Mouse (Mus musculus) macrophage (primary cell): ENCODE measurements around the gene Prr5. TPM values are rescaled to one million over a fixed set of nuclear protein-coding genes. Genes with fewer than 3 reads are reported as not detected.

Source experiments
- H3K27ac ChIP-seq: fragments of 350-480 bp; formaldehyde crosslinking; 2 replicates; pipeline ENCODE4 v1.9.0; 2021
- H3K36me3 ChIP-seq: fragments of 350-480 bp; formaldehyde crosslinking; 2 replicates; pipeline ENCODE4 v1.9.0; 2021; ENCODE audit errors: inconsistent target
- H3K4me3 ChIP-seq: fragments of 350-480 bp; formaldehyde crosslinking; 2 replicates; pipeline ENCODE4 v1.9.0; 2021; ENCODE audit errors: inconsistent target
- H3K79me2 ChIP-seq: fragments of 350-480 bp; formaldehyde crosslinking; 2 replicates; pipeline ENCODE4 v1.9.0; 2021; ENCODE audit errors: inconsistent target
- WGBS: methylation state at CpG from one replicate; pipeline ENCODE4 v1.1.7; 2026; ENCODE audit warnings: inconsistent platforms; ENCODE audit not compliant: missing documents; 5-methylcytosine and 5-hydroxymethylcytosine counted together
- polyA plus RNA-seq: library from polyadenylated mRNA; stranded (reverse); fragments of 250-400 nt; gene quantifications from 3 replicates; pipeline ENCODE4 v1.2.4, GENCODE M21; 2018; ENCODE audit warnings: inconsistent platforms

The Prr5 gene
- polyA plus RNA-seq, 1 experiment from 2014 or later: 1.3 TPM

DNA sequence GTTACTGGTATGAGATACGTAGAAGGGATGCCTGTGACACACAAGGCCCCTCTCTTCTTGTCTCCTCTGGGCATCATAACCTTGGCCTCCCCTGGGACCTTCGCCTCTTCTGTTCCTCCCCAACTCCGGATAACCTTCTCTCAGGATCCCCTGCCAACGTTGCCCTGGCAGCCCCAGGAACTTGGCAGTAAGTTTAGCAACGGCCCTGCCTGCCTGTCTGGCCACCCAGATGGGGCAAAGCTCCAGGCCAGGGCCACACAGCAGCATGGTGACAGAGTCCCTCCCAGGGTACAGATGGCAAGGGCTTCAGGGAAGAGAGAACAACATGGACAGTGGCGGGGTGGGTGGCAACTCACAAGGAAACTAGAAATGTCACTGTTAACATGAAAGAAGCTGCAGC lies 60.3 kb downstream of the Prr5 start:
- no peak overlapping the region for H3K27ac ChIP-seq
- no peaks in the 10 kb centered on the region for H3K36me3 ChIP-seq
- WGBS: 80% methylated on average over 6 of the region's 6 CpGs
- no peaks in the 10 kb centered on the region for H3K79me2 ChIP-seq
- no peak overlapping the region for H3K4me3 ChIP-seq

- H3K4me3 ChIP-seq: no peak overlapping the region
- H3K79me2 ChIP-seq: no peaks in the 10 kb centered on the region
- H3K36me3 ChIP-seq: no peaks in the 10 kb centered on the region
- WGBS: 58% methylated on average over 1 of the region's 1 CpGs
- no peak overlapping the region for H3K27ac ChIP-seq
These were observed 61.5 kb downstream of the Prr5 start for GRCm38 (mm10) chr15:84730893-84731292.

DNA sequence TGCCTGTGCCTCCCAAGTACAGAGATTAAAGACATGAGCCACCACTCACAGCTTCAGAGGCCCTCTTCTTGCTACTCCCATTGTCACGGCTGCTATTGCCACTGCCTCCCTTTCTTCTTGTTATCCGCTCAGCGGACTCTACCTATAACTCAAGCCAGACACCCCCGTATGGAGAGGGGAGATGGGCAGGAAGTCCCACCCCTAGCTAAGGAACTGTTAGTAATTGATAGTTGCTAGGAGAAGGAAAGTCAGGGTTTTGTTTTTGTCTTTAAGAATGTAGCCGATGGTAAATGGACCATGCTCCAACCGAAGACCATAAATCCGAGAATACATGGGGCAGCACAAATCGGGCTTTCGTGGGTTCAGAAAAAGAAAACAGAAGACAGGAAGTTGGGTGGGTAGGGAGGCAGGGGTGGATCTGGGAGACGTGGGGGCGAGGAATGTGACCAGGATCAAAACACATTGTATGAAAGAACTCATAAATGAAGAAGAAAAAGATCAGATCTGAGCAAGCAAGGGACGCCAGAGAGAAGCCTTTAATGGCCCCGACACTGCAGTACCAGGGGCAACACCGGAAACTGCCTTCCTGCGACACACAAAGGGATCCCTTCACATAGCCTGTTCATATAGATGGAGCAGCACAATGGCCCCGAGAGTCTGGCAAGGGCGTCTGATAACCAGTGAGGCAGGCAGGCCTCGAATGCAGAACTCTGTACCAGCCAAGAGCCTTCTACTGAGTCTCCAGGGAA lies 62.4 kb downstream of the Prr5 start:
- WGBS: 66% methylated on average over 18 of the region's 18 CpGs
- no peaks in the 10 kb centered on the region for H3K79me2 ChIP-seq
- H3K4me3 ChIP-seq: no peak overlapping the region
- H3K36me3 ChIP-seq: no peaks in the 10 kb centered on the region
- no peak overlapping the region for H3K27ac ChIP-seq

- Histone ChIP-seq H3K27ac (no peak overlapping the region), H3K36me3 (no peaks in the 10 kb centered on the region), H3K4me3 (no peak overlapping the region), H3K79me2 (no peaks in the 10 kb centered on the region)
- 86% methylated on average over 4 of the region's 4 CpGs for WGBS
These were observed 63.0 kb downstream of the Prr5 start for GRCm38 (mm10) chr15:84732425-84732749.

GRCm38 (mm10) chr15:84736346-84736993 lies 67.0 kb downstream of the Prr5 start:
- 91% methylated on average over 11 of the region's 11 CpGs for WGBS
- Histone ChIP-seq H3K79me2 (no peaks in the 10 kb centered on the region), H3K4me3 (no peak overlapping the region), H3K27ac (no peak overlapping the region), H3K36me3 (no peaks in the 10 kb centered on the region)

DNA sequence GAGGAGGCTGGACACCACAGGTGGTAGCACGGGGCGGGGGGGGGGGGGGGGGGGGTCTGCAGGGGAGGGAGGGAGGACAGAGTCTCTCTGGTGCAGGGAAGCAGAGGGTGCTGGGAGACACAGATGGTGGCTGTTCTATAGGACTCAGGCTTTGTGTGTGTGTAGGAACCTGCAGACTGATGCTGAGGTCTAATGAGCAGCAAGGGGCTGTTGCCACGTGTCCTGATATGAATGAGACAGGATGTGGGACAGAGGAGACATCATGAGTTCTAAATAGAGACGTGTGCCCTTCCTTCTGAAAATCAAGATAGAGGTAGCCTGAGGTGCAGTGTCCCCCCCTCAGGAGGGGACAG lies 67.5 kb downstream of the Prr5 start:
- WGBS: 61% methylated on average over 2 of the region's 4 CpGs

DNA sequence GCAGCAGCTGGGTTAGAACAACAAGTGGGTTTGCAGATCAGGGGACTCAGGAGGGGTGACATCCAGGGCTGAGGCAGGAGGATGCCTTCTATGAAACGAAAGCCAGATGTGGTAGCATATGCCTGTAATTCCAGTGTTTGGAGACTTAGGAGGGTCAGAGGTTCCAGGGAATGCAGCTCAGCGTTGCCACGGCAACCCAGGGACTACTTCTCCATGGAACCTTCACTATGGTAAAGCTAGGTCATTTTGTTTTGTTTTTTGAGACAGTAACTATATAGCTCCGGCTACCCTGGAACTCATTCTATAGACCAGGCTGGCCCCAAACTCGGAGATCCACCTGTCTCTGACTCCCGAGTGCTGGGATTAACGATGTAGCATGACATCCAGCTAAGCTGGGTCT lies 68.8 kb downstream of the Prr5 start:
- WGBS: 86% methylated on average over 7 of the region's 7 CpGs
- Histone ChIP-seq H3K79me2 (no peaks in the 10 kb centered on the region), H3K27ac (no peak overlapping the region), H3K4me3 (no peak overlapping the region), H3K36me3 (no peaks in the 10 kb centered on the region)

More for the DNA sequence above, 67.5 kb downstream of the Prr5 start:
- no peak overlapping the region for H3K4me3 ChIP-seq
- H3K27ac ChIP-seq: no peak overlapping the region
- H3K36me3 ChIP-seq: no peaks in the 10 kb centered on the region
- no peaks in the 10 kb centered on the region for H3K79me2 ChIP-seq

GRCm38 (mm10) chr15:84741573-84741972 lies 72.2 kb downstream of the Prr5 start:
- Histone ChIP-seq H3K79me2 (no peaks in the 10 kb centered on the region), H3K27ac (no peak overlapping the region)
- 75% methylated on average over 3 of the region's 3 CpGs for WGBS

GRCm38 (mm10) chr15:84743347-84743746 lies 73.9 kb downstream of the Prr5 start:
- no peak overlapping the region for H3K4me3 ChIP-seq
- H3K79me2 ChIP-seq: no peaks in the 10 kb centered on the region
- no peak overlapping the region for H3K27ac ChIP-seq
- 42% methylated on average over 3 of the region's 3 CpGs for WGBS
- H3K36me3 ChIP-seq: no peaks in the 10 kb centered on the region

More at GRCm38 (mm10) chr15:84741573-84741972, 72.2 kb downstream of the Prr5 start:
- Histone ChIP-seq H3K36me3 (no peaks in the 10 kb centered on the region), H3K4me3 (no peak overlapping the region)

DNA sequence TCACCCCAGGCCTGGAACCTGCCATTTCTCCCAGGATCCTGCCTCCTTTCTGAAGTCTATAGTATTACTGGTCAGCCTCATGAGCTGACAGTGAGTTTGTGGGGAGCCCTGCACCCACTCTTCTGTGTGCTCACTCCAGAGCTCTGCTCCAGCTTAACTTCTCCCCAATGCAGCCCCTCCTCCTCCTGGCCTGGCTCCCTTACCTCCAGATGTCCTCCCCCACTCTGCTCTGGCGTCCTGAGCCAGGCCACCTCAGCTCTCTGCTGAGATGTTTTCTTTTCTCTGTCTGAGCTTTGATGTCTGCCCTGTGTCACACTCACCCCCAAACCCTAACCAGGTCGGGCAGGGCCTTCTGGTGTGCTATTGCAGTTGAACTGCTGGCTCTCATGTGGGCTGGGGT lies 74.9 kb downstream of the Prr5 start:
- Histone ChIP-seq H3K36me3 (no peaks in the 10 kb centered on the region), H3K4me3 (no peak overlapping the region), H3K79me2 (no peaks in the 10 kb centered on the region), H3K27ac (no peak overlapping the region)
- 63% methylated on average over 2 of the region's 2 CpGs for WGBS

- whole genome bisulfite sequencing: 100% methylated on average over 4 of the region's 4 CpGs
- Histone ChIP-seq H3K36me3 (no peaks in the 10 kb centered on the region), H3K79me2 (no peaks in the 10 kb centered on the region), H3K27ac (no peak overlapping the region), H3K4me3 (no peak overlapping the region)
These were observed 76.4 kb downstream of the Prr5 start for GRCm38 (mm10) chr15:84745831-84746230.

Other genes with a start within 250 kb of the Prr5 start
- not detected in 3 replicates for gene Shisal1, start 222.5 kb upstream of the Prr5 start, polyA plus RNA-seq
- gene Rtl6, start 111.8 kb upstream of the Prr5 start, polyA plus RNA-seq: 0.41 to 1.4 TPM (median 0.95 TPM) in 3 replicates
- not detected in 3 replicates for gene Arhgap8, start 50.4 kb downstream of the Prr5 start, polyA plus RNA-seq
- 0.14 to 0.21 TPM (median 0.19 TPM) in 3 replicates for gene Phf21b, start 186.4 kb downstream of the Prr5 start, polyA plus RNA-seq